Mouse (Mus musculus) adrenal gland, postnatal 4 days (tissue): ENCODE data around the gene Wnt11. TPM values are rescaled to one million over a fixed set of nuclear protein-coding genes. Genes with fewer than 3 reads are reported as not detected.

Experiments used
- DNase-seq, 2 experiments: peaks; one replicate each; pipeline ENCODE4 v3.0.0; 2021 to 2022; ENCODE audit warnings: low spot score in 2 of 2, mixed read lengths in 2 of 2
- total RNA-seq, 2 experiments: library from RNA; stranded (reverse); gene quantifications; 2 replicates each; pipeline ENCODE4 v1.2.3; 2021

Wnt11 gene
- total RNA-seq, 2 experiments from 2014 or later, result 4.2 to 5.3 TPM

DNA sequence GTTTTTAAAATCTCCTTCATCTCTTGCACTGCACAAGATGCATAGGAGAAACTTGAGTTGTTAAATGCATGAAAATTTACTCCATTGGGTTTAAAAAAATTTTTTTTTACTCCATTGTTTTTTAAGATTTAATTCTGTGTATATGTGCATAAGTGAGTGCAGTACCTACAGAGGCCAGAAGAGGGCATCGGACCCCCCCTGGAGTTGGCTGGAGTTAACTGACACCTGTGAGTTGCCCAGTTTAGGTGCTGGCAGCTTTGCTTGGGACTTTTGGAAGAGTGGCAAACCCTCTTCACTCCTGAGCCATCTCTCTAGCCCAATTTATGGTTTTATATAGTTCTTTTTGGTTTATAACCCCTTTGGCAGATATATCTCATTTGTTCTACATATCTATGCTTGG, 66.2 kb downstream of the Wnt11 start:
- no peak for DNase-seq

DNA sequence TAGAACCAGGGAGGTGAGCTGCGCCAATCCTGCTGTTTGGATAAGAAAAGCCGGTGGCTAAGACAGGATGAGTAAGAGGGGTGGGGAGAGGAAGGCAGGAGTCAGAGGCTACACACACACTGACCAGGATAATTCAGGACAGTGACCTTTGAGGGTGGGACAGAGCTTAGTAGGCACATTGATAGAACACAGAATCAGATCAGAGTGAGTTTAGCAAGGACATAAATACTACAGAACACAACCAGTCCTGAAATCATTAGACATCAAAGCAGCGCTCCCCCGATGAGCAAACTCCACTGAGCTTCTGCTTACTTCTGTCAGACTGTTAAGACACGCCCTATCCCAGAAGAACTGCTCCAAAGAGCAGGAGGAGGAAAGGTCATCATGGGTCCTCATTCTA, 69.0 kb downstream of the Wnt11 start:
- DNase-seq, result no peak

Other genes starting within 250 kb of the Wnt11 start
- 10 to 100 TPM; 33.7 to 35.8 TPM for gene Emsy, start 178.3 kb upstream of the Wnt11 start, total RNA-seq
- gene Thap12, start 132.0 kb upstream of the Wnt11 start, total RNA-seq, result 10 to 100 TPM; 68.3 to 76.5 TPM